Comparison of ENCODE assay signal across 17 mouse cellular contexts in the genomic region with DNA sequence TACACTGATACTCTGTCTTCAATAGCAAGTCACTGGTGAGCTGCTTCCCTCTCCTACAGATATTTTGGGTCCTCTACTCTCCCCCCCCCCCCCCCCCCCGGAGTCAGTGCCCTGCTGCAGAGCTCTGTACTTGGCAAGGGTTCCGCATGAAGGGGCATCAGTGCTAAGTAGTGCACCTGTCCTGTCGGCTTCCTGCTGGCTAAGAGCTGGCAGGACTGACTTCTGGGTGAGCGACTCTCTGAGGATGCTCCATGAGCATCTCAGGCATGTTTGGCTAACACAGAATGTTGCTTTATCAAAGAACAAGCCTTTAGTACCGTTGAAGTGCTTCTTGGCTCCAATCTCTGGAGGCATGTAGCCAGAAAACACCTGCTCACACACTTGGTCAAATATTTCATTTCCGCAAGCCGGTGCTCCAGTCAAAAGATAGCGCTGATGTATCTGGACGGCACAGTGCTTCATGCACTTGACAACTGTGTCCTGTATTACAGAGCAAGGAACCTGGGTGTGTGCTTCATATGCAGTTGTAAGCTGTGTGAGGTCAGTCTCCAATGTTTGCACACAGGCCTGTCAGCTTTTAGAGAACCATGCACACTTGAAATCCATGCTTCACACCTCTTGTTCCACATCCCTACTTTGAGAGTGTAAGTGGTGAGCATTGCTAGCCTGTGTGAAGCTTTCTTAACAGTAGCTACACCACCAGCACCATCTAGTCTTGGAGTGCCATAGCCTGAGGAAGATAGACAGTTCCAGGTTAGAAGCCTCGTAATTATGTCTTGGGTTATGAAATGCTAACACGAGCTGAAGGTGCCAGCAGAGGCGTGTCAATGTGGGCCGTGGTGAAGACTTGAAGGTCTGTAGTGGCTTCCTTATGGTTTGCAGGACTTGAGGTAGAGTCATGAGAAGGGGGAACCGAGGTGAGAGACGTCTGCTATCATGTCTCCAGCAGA.
A peak's percentile ranks its signal among the peaks of the same experiment; 100 is the strongest.
DNase-seq lines count a peak whose midpoint lies in the region; ATAC-seq and TF ChIP-seq lines count a peak whose summit lies in the region.
"Had no signal": no experiment of that assay in that cellular context is flagged by ENCODE, and none has a peak within 500 bp of the region (broad histone marks: within the 10 kb centered on the region; RNA-seq: fewer than 3 reads in every experiment).

No protein-coding gene starts in this region.

- DNase-seq in 416B (ENCODE audit: low read depth), result peak; percentile 19
- DNase-seq in brain, adult 2 months (ENCODE audit: low read depth, low spot score), result peak; percentile 91
- peak; percentile 68 to 79 for DNase-seq in cerebellum, postnatal 14 days
- DNase-seq in lung, postnatal 0 days (ENCODE audit: low spot score), result peak; percentile 61
- DNase-seq in adrenal gland, adult 8-10 months, result no peak
- DNase-seq in kidney, postnatal 10 days, result no peak
- DNase-seq: heart, adult 2 months; kidney, postnatal 14 days; right cerebral cortex, postnatal 25 days had no signal

- no peaks in the 10 kb centered on the region for H3K4me1 ChIP-seq in lung, postnatal 0 days (ENCODE audit: insufficient read depth, low read depth, low read length)
- H3K4me1 ChIP-seq: embryonic facial prominence, embryonic 13.5 days had no signal

- H3K4me2 ChIP-seq in lung, postnatal 0 days (replicated peaks; ENCODE audit: low read depth, low read length), result no peak overlapping the region
- H3K4me2 ChIP-seq: embryonic facial prominence, embryonic 13.5 days; hindbrain, embryonic 12.5 days; intestine, embryonic 15.5 days; neural tube, embryonic 13.5 days had no signal

- H3K27me3 ChIP-seq in lung, postnatal 0 days (replicated peaks; ENCODE audit: insufficient read depth, low read length), result 0 out of 2 replicates have a peak, but pooled peaks cover 2% of the 10 kb centered on the region
- H3K27me3 ChIP-seq: embryonic facial prominence, embryonic 13.5 days; hindbrain, embryonic 12.5 days; intestine, embryonic 15.5 days; megakaryocyte, embryonic 14.5 days; neural tube, embryonic 13.5 days had no signal

- no peak overlapping the region for H3K9ac ChIP-seq in lung, postnatal 0 days (replicated peaks; ENCODE audit: low read depth)
- H3K9ac ChIP-seq: embryonic facial prominence, embryonic 13.5 days; hindbrain, embryonic 12.5 days; intestine, embryonic 15.5 days; liver, embryonic 14.5 days; neural tube, embryonic 13.5 days had no signal

- ATAC-seq in lung, postnatal 0 days, result peak; percentile 81
- no peak for ATAC-seq in granulocyte monocyte progenitor cell, adult 5-6 weeks (replicated peaks; ENCODE audit: poor library complexity, severe bottlenecking)

- no peak overlapping the region for H3K27ac ChIP-seq in lung, postnatal 0 days (ENCODE audit: low read length)
- H3K27ac ChIP-seq: embryonic facial prominence, embryonic 13.5 days; forebrain, embryonic 10.5 days; heart, adult 2 months; hindbrain, embryonic 12.5 days; intestine, embryonic 15.5 days; liver, embryonic 14.5 days; neural tube, embryonic 13.5 days had no signal

- 0 out of 2 replicates have a peak, but pooled peaks have one; percentile 19 for TF ChIP-seq EP300 in lung, postnatal 0 days (IDR thresholded peaks at IDR 0.05)

- H3K9me3 ChIP-seq in lung, postnatal 0 days (ENCODE audit: low read length), result no peaks in the 10 kb centered on the region
- H3K9me3 ChIP-seq: embryonic facial prominence, embryonic 13.5 days; forebrain, embryonic 10.5 days; hindbrain, embryonic 12.5 days; intestine, embryonic 15.5 days; megakaryocyte, embryonic 14.5 days; neural tube, embryonic 13.5 days had no signal

- H3K36me3 ChIP-seq in lung, postnatal 0 days (ENCODE audit: insufficient read depth, low read length), result no peaks in the 10 kb centered on the region
- H3K36me3 ChIP-seq: hindbrain, embryonic 12.5 days; intestine, embryonic 15.5 days; neural tube, embryonic 13.5 days had no signal

- 58% methylated on average over 14 of the region's 15 CpGs for WGBS in lung, postnatal 0 days

- TF ChIP-seq CTCF in lung, postnatal 0 days (IDR thresholded peaks at IDR 0.05), result no peak

- H3K4me3 ChIP-seq in lung, postnatal 0 days (ENCODE audit: low read depth, low read length), result no peak overlapping the region
- H3K4me3 ChIP-seq: embryonic facial prominence, embryonic 13.5 days; forebrain, embryonic 10.5 days; heart, adult 2 months; hindbrain, embryonic 12.5 days; intestine, embryonic 15.5 days; neural tube, embryonic 13.5 days had no signal

Comparison
In these comparisons a context has a peak if more than half of its experiments do, and no peak if none do; other contexts are left out.
1. DNase-seq: peak in 416B (single experiment), brain, adult 2 months (single experiment), cerebellum, postnatal 14 days (2 of 2) and lung, postnatal 0 days (single experiment); none in adrenal gland, adult 8-10 months (single experiment) and kidney, postnatal 10 days (single experiment).